Mouse (Mus musculus) urinary bladder, postnatal 4 days (tissue): Measurements from ENCODE around the gene Thy1.

Experiments used
- DNase-seq, 2 experiments: peaks; one replicate each; pipeline ENCODE4 v3.0.0; 2021 to 2022; ENCODE audit warnings: low spot score in 2 of 2

Thy1 gene

GRCm38 (mm10) chr9:44082266-44082665 lies 39.1 kb downstream of the Thy1 start:
- DNase-seq, result no peak

DNA sequence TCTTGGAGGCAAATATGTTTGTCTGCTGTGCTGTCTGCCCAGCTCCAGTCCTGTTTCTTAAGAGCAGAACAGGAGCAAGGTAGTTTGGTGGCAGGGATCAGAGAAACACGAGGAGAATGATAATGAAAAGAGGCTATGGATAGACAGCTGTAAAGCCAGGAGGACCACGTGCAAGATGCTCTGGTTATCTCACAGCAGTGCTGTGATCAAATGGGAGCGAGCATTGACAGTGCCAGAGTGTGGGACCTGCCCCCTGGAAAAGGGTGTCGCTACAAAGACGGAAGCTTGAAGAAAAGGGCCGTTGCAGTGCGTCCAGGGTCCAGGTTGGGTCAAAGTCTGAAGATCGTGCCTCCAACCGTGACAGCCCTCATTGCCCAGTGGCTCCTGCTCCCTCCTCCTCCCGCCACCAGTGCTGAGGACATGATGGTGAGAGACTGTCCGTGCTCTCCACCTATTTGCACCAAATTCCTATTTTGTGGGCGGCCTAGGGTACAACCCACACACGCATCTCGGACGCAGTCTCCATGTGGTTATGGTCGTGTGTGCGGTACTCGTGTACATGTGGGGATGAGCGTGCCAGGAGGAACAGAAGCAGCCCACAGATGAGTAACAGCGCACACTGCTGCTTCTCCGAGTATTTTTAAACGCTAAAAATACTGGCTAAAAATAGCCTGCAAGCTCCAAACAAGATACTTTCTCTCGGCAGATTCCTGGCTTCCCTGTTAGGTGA lies 40.4 kb downstream of the Thy1 start:
- DNase-seq, result no peak

DNA sequence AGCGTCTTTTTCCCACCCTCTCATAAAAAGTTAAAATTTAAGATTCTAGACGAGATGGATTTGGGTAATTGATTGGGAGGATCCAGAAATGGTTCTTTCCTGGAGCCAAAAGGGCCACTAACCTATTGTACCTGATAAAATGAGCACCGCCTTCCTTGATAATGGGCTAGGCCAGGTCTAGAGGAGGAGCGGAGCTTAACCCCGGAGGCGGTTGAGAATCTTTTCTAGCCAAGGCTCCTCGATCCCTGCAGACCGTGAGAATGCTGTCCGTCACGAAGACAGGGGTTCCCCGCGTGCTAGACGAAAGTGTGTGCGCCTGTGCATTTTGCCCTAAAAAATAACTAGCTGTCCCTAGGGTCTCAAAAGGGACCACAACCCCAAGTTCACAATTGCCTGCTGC lies 41.1 kb downstream of the Thy1 start:
- no peak for DNase-seq

DNA sequence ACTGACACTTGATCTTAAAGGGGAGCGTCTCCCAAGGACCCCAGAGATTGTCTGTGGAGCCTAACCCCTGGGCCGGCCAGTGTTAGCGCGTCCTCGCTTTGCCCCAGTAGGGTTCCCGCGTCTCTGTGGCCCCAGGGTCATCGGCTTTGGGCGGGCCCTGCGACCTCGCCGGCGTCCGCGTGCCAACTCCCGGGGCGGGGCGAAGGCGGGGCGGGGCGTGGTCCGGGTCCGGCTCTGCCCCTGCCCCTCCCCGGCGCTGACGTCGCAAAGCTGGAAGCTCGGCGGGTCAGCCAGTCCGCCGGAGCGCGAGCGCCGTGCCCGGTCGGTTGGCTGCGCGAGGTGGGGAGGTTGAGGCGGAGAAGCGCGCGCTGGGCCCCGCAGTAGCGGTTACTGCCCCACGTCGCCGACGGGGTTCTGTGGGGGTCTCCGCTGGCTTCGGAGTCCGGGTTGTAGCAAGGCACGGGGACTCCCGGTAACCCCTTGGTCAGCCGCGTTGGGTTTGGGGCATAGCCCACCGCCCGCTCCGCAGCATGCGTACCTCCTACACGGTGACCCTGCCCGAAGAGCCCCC lies 41.6 kb downstream of the Thy1 start:
- DNase-seq, result peak; percentile 87 to 91

DNA sequence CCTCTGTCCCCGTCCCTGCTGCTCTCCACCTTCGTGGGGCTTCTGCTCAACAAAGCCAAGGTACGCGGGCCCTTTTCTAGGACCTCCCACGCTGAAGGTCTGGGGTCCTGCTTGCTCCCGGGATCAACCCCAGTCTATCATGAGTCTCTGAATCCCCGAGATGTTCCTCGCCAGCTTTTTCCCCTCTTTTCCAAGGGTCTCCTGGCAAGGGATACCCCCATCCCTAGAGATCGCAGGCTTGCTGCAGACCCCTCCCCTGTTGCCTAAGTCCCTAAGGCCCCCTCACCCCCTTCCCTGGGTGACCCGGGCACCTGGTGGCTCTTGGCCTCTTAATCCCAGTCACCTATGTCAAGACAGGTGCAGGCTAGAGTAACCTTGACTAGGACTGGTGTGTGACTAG lies 42.1 kb downstream of the Thy1 start:
- DNase-seq, result no peak

GRCm38 (mm10) chr9:44085741-44086665 lies 42.8 kb downstream of the Thy1 start:
- no peak for DNase-seq

- DNase-seq, result no peak
Measured at GRCm38 (mm10) chr9:44086960-44087359, 43.8 kb downstream of the Thy1 start.

- DNase-seq, result no peak
Measured at GRCm38 (mm10) chr9:44087761-44088455, 44.7 kb downstream of the Thy1 start.

GRCm38 (mm10) chr9:44088877-44089608 lies 45.9 kb downstream of the Thy1 start:
- no peak for DNase-seq

GRCm38 (mm10) chr9:44093612-44094503 lies 50.7 kb downstream of the Thy1 start:
- DNase-seq, result peak; percentile 73 to 86

- DNase-seq, result no peak
Measured at GRCm38 (mm10) chr9:44094737-44095136, 51.6 kb downstream of the Thy1 start.

GRCm38 (mm10) chr9:44095781-44096180 lies 52.6 kb downstream of the Thy1 start:
- no peak for DNase-seq

- DNase-seq, result no peak
Measured at GRCm38 (mm10) chr9:44096536-44096935, 53.4 kb downstream of the Thy1 start.
